Mouse (Mus musculus): ENCODE measurements at regions not wholly inside any gene's neighbourhood (a gene's known extent, or its start where the extent isn't known, plus 50 kb on each side); places are given as distances from the start of the nearest gene placed in this dataset.

DNA sequence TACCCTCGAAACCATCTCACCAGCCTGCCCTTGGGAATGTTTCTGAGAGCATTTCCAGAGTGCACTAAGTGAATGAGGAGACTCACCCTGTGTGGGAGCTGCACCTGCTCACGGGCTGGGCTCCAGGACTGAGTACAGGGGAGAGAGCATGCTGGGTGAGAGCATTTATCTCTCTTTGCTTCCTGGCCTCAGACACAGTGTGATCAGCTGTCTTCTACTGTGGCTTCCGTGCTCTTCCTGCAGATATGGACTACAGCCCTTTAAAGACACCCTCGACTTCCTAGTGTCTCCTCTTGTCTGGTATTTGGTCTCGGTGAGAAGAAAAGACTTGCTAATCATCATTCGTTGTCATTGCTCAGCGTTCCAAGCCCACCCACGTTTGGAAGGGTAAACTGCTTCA is 274.9 kb downstream of the Cd83 start:
- TF ChIP-seq POLR2A (IDR thresholded peaks at IDR 0.05; ENCODE audit: extremely low read depth, insufficient read depth, low read length) = no peak
- no peak for TF ChIP-seq CTCF (IDR thresholded peaks at IDR 0.05; ENCODE audit: extremely low read depth, insufficient read depth, low read length)
